Mouse (Mus musculus) forebrain, embryonic 16.5 days (tissue): ENCODE measurements around the gene Mmrn2. TPM values are rescaled to one million over a fixed set of nuclear protein-coding genes. Genes with fewer than 3 reads are reported as not detected.

Source experiments
- ATAC-seq: fragments of 200-750 bp; cut with Nextera tagmentation; 2 replicates; pipeline ENCODE4 v1.8.0; 2017; ENCODE audit warnings: mild to moderate bottlenecking, moderate library complexity
- H3K27ac ChIP-seq: fragments of 300-500 bp; sonication (generic); 2 replicates; pipeline ENCODE4 v1.5.1; 2014; ENCODE audit warnings: low read length, control low read depth
- H3K27me3 ChIP-seq: fragments of 300-500 bp; sonication (generic); replicated peaks from 2 replicates; pipeline ENCODE4 v1.6.1; 2014; ENCODE audit warnings: low read length; ENCODE audit not compliant: control insufficient read depth, insufficient read depth
- H3K36me3 ChIP-seq: fragments of 300-500 bp; sonication (generic); 2 replicates; pipeline ENCODE4 v1.6.1; 2014; ENCODE audit not compliant: control insufficient read depth, insufficient read depth
- H3K4me1 ChIP-seq: fragments of 300-500 bp; sonication (generic); replicated peaks from 2 replicates; pipeline ENCODE4 v1.6.1; 2014; ENCODE audit warnings: low read length; ENCODE audit not compliant: control insufficient read depth, insufficient read depth
- H3K4me2 ChIP-seq: fragments of 300-500 bp; sonication (generic); 2 replicates; pipeline ENCODE4 v1.6.1; 2014; ENCODE audit warnings: mild to moderate bottlenecking, low read length, control low read depth
- H3K4me3 ChIP-seq: fragments of 300-500 bp; sonication (generic); replicated peaks from 2 replicates; pipeline ENCODE4 v1.5.1; 2014; ENCODE audit warnings: mild to moderate bottlenecking, low read length, control low read depth
- H3K9ac ChIP-seq: fragments of 300-500 bp; sonication (generic); replicated peaks from 2 replicates; pipeline ENCODE4 v1.6.1; 2014; ENCODE audit warnings: low read depth, low read length, control low read depth
- H3K9me3 ChIP-seq: fragments of 300-500 bp; sonication (generic); 2 replicates; pipeline ENCODE4 v1.6.1; 2016; ENCODE audit warnings: low read length; ENCODE audit not compliant: control insufficient read depth
- WGBS: fragments of 180-500 bp; shearing (Covaris S2); extraction: QIAGEN DNeasy Blood & Tissue Kit; methylation state at CpG from one replicate; pipeline ENCODE4 v1.1.7; 2014; 5-methylcytosine and 5-hydroxymethylcytosine counted together
- polyA plus RNA-seq: library from polyadenylated mRNA; unstranded; fragments of >200 nt; fragmentation: Nextera tagmentation; extraction: Ambion mirVana; gene quantifications from 2 replicates; pipeline ENCODE4 v1.2.1, GENCODE M21; 2015

Gene Mmrn2
- polyA plus RNA-seq, 1 experiment from 2014 or later, result 3.9 TPM

DNA sequence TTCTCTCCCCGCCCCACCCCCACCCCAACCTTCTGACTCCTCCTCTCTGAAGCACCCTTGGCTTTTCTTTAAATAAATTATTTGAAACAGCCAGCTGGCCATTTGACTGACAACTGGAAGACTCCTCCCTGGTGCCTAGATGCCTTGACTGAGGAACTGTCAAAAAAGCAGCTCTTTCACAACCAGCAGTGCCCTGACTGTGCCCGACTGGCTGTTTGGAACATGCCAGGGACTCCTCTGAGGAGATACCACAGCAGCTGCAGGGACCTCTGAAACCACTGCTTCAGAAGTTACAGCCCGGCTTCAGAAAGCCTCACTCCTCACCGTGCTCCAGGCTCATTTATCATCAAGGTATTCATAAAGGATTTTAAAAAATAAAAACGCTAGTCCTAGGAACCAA lies 69.1 kb downstream of the Mmrn2 start:
- WGBS, result 77% methylated on average over 5 of the region's 5 CpGs
- ATAC-seq, result no peak
- H3K27me3 ChIP-seq, result no peaks in the 10 kb centered on the region
- peaks cover 6% of the 10 kb centered on the region for H3K36me3 ChIP-seq
- H3K4me3 ChIP-seq, result no peak overlapping the region
- H3K9me3 ChIP-seq, result no peaks in the 10 kb centered on the region
- no peak overlapping the region for H3K27ac ChIP-seq
- H3K4me2 ChIP-seq, result no peak overlapping the region
- H3K9ac ChIP-seq, result no peak overlapping the region
- H3K4me1 ChIP-seq, result no peaks in the 10 kb centered on the region

DNA sequence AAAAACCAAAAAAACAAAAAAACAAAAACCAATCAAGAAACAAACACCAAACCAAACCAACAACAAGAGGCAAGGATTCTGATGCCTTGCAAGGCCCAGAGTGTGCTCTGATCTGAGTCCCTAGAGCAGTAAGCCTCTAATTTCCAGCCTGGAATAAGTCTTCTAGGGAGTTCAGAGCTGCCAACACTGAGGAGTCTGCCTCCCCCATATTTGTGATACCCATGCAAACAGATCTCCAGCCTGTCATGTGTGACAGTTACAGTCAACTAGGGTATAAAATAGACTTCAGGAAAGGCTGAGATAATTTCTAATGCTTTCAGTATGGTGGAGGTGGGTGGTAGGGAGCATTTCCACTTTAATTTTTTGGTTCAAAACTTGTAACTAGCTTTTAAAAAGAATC lies 69.7 kb downstream of the Mmrn2 start:
- H3K4me3 ChIP-seq, result no peak overlapping the region
- no peak for ATAC-seq
- peaks cover 6% of the 10 kb centered on the region for H3K36me3 ChIP-seq
- H3K9me3 ChIP-seq, result no peaks in the 10 kb centered on the region
- no peak overlapping the region for H3K9ac ChIP-seq
- H3K27ac ChIP-seq, result no peak overlapping the region
- no peaks in the 10 kb centered on the region for H3K4me1 ChIP-seq
- no peaks in the 10 kb centered on the region for H3K27me3 ChIP-seq
- no peak overlapping the region for H3K4me2 ChIP-seq

DNA sequence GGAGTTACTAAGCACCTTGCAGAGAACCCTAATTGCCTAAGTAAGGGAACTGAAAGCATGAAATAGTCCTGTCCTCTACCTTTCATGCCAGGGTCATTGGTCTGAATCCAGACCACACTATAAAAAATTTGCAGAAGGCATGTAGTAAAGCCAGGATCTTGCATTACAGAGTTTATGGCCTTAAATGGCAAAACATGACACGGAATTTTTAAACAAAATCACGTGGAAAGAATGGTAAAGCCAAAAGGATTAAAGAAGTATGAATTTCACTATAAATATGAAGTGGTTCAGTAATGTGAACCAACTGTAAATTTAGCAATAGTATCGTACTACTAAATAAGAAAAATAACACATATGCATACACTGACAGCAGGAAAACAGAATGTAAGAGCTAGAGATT lies 70.1 kb downstream of the Mmrn2 start:
- Histone ChIP-seq H3K27me3 (no peaks in the 10 kb centered on the region), H3K27ac (no peak overlapping the region), H3K4me2 (no peak overlapping the region), H3K4me1 (no peaks in the 10 kb centered on the region), H3K4me3 (no peak overlapping the region), H3K9ac (no peak overlapping the region), H3K36me3 (peaks cover 6% of the 10 kb centered on the region), H3K9me3 (no peaks in the 10 kb centered on the region)
- ATAC-seq, result no peak
- 87% methylated on average over 3 of the region's 3 CpGs for WGBS

DNA sequence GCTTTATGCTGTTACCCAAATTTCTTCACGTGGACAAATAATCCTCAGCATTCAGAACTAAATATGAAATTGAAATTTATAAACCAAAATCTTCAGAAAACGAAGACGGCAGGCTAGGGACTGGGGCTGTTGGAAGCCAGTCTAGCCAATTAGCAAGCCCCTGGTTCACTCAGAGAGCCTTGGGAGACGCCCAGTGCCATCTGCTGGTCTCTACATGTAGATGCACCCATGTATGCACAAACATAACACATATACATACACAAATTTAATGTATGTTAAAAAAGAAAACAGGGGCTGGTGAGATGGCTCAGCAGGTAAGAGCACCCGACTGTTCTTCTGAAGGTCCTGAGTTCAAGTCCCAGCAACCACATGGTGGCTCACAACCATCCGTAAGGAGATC lies 71.4 kb downstream of the Mmrn2 start:
- Histone ChIP-seq H3K9ac (no peak overlapping the region), H3K27me3 (no peaks in the 10 kb centered on the region), H3K36me3 (peaks cover 6% of the 10 kb centered on the region), H3K4me2 (no peak overlapping the region), H3K4me1 (no peaks in the 10 kb centered on the region), H3K9me3 (no peaks in the 10 kb centered on the region), H3K27ac (no peak overlapping the region), H3K4me3 (no peak overlapping the region)
- ATAC-seq, result no peak
- 96% methylated on average over 6 of the region's 6 CpGs for WGBS

DNA sequence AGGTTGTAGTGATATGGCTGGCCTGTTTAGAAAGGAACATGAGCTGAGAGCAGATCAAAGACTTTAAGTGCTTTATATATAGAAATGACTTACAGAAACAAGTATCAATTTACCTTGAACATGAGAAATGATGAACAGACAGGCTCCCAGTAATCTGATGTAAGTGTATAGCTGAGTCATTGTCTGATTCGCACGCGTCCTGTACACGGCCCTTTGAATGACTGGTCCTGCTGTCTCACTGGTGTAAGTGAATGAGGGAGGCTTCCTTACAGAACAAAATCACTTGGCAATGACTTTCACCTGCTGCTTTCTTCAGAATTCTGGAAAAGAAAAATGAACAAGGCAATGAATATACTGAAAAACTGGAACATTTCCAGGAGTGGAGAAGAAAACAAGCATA lies 72.4 kb downstream of the Mmrn2 start:
- no peaks in the 10 kb centered on the region; the same call in 1 of the 2 replicates for H3K4me1 ChIP-seq
- 72% methylated on average over 4 of the region's 4 CpGs for WGBS
- no peak overlapping the region for H3K9ac ChIP-seq
- H3K4me2 ChIP-seq, result no peak overlapping the region
- no peak for ATAC-seq
- no peaks in the 10 kb centered on the region for H3K9me3 ChIP-seq
- H3K4me3 ChIP-seq, result no peak overlapping the region
- H3K36me3 ChIP-seq, result peaks cover 6% of the 10 kb centered on the region
- H3K27ac ChIP-seq, result no peak overlapping the region
- no peaks in the 10 kb centered on the region for H3K27me3 ChIP-seq

DNA sequence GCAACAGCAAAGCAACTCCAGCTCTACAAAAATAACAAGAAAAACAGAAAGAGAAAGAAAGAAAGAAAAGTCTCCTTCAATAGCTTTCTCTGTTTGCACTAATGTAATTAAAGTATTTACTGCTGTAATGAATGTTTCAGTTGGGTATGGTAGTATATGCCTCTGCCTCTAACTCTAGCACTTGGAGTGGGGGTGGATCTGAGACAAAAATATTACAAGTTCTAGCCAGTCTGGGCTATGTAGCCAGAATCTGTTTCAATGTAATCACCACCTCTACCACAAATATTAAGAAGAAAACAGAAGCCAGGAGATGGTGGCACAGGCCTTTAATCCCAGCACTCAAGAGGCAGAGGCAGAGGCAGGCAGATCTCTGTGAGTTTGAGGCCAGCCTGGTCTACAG lies 73.1 kb downstream of the Mmrn2 start:
- H3K36me3 ChIP-seq, result peaks cover 6% of the 10 kb centered on the region
- H3K27ac ChIP-seq, result no peak overlapping the region
- H3K27me3 ChIP-seq, result no peaks in the 10 kb centered on the region
- H3K4me3 ChIP-seq, result no peak overlapping the region
- H3K4me1 ChIP-seq, result peaks cover 3% of the 10 kb centered on the region
- H3K9me3 ChIP-seq, result no peaks in the 10 kb centered on the region
- H3K4me2 ChIP-seq, result no peak overlapping the region
- no peak overlapping the region for H3K9ac ChIP-seq
- ATAC-seq, result no peak

DNA sequence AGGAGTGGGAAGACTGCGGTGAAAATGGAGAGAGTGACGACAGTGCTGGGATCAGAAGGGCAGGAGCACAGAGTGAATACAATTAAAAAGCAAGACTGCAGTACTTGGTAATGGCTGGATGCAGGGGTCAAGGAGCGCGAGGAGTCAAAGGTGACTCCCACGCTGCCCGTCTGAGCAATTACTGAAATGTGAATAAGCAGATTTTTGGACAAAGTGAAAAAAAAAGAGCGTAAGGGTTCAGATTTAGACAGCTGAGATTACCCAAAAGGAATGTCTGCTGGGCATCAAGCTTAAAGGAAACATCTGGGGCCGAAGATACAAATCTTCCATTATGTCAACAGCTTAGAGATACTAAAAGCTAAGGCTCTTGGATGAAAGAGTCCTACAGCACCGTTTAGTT lies 74.5 kb downstream of the Mmrn2 start:
- peaks cover 12% of the 10 kb centered on the region for H3K4me1 ChIP-seq
- no peaks in the 10 kb centered on the region for H3K9me3 ChIP-seq
- H3K36me3 ChIP-seq, result peaks cover 6% of the 10 kb centered on the region
- H3K27me3 ChIP-seq, result no peaks in the 10 kb centered on the region
- H3K9ac ChIP-seq, result no peak overlapping the region
- no peak for ATAC-seq
- no peak overlapping the region for H3K27ac ChIP-seq
- no peak overlapping the region for H3K4me3 ChIP-seq
- 83% methylated on average over 9 of the region's 9 CpGs for WGBS
- H3K4me2 ChIP-seq, result no peak overlapping the region

DNA sequence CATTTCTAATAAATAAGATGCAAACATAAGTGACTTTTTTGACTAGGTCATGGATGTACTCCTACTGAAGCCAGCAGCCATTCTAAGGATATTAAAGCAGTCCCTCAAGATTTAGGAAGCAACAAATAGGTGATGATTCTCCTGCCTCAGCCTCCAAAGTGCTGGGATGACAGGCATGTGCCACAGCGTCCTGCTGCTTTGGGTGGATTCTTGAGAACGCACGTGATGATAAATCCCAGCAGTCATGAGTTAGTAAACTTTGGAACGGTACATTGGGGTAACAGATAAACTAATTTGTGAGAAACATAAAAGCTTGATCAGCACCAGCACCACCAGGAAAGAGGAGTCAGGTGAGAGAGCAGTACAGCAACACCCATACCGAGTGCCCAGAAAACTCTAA lies 75.2 kb downstream of the Mmrn2 start:
- no peak for ATAC-seq
- Histone ChIP-seq H3K27ac (no peak overlapping the region), H3K27me3 (no peaks in the 10 kb centered on the region), H3K9me3 (no peaks in the 10 kb centered on the region), H3K4me3 (no peak overlapping the region), H3K36me3 (peaks cover 6% of the 10 kb centered on the region), H3K4me2 (no peak overlapping the region), H3K4me1 (peaks cover 12% of the 10 kb centered on the region), H3K9ac (no peak overlapping the region)
- WGBS, result 96% methylated on average over 5 of the region's 5 CpGs

DNA sequence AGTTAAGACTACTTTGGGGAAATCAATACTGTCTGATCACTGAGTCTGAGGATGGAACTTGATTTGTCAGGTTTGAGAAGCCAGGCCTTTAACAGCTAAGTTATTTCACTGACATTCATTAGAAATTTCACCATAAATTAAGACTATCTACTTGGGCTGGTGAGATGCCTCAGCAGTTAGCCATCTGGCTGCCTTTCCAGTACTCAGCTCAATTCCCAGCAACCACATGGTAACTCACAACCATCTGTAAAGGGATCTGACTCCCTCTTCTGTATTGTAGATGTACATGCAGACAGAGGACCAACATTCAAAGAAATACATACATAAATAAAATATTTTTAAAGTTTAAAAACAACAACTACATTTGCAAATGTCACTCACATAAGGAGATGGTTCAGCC lies 76.6 kb downstream of the Mmrn2 start:
- no peaks in the 10 kb centered on the region for H3K27me3 ChIP-seq
- H3K36me3 ChIP-seq, result peaks cover 3% of the 10 kb centered on the region; the same call in 1 of the 2 replicates
- H3K9ac ChIP-seq, result no peak overlapping the region
- no peak overlapping the region for H3K27ac ChIP-seq
- H3K4me1 ChIP-seq, result peaks cover 12% of the 10 kb centered on the region
- no peaks in the 10 kb centered on the region for H3K9me3 ChIP-seq
- no peak overlapping the region for H3K4me3 ChIP-seq
- peak; percentile 54; the same call in 1 of the 2 replicates for ATAC-seq
- H3K4me2 ChIP-seq, result no peak overlapping the region

DNA sequence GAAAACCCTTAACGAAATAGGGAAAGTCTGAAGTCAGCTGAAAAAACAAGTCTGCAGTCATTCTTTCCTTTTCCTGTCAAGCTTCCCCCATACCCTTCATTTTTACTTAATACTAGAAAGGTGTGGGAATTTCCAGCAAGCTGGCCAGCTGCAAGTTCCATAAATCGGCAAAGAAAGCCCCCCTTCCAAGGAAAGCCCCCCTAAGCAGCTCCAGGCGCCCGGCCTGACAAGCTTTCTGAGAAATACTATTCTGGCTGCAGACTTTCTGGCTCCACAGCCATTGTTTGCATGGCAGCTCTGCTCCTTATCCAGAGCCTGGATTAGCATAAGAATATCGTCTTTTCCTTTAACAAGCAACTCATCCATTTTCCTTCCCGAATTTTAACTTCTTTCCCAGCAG lies 78.4 kb downstream of the Mmrn2 start:
- no peaks in the 10 kb centered on the region for H3K36me3 ChIP-seq
- no peak overlapping the region for H3K9ac ChIP-seq
- peak overlapping the region; percentile 34 for H3K4me2 ChIP-seq
- peak overlapping the region; percentile 75 for H3K27ac ChIP-seq
- H3K4me1 ChIP-seq, result peaks cover 12% of the 10 kb centered on the region
- 3% methylated on average over 6 of the region's 6 CpGs for WGBS
- H3K4me3 ChIP-seq, result no peak overlapping the region
- no peaks in the 10 kb centered on the region for H3K9me3 ChIP-seq
- H3K27me3 ChIP-seq, result no peaks in the 10 kb centered on the region
- peak; percentile 77 for ATAC-seq
